Mouse (Mus musculus) Muller cell, postnatal 12 days (primary cell): ENCODE results near the gene Baz2b.
"Not testable (repeated sequence)": the region's sequence is repeated elsewhere in the genome, so short reads cannot be mapped to it uniquely, and the experiment has no call there.

Source experiments
- DNase-seq: peaks from one replicate; pipeline ENCODE4 v3.0.0-alpha.2; 2015; ENCODE audit errors: inconsistent ontology term

Gene Baz2b

DNA sequence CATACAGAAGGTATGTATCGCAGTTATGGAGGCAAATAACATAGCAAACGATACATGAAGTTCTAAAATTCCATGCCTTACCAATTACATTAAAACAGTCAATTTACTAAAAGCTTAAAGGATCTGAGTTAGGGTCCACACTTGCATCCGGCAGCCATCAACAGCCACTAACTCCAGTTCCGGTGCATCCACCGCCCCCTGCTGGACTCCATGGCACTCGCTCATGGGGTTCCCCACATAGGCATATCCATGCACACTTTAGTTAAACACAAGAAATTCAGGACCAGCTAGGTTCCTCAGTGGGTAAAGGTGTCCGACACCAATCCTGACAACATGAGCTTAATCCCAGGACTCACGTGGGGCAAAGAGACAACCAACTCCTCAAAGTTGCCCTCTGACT lies 9.0 kb downstream of the Baz2b start:
- DNase-seq: peak; percentile 30

DNA sequence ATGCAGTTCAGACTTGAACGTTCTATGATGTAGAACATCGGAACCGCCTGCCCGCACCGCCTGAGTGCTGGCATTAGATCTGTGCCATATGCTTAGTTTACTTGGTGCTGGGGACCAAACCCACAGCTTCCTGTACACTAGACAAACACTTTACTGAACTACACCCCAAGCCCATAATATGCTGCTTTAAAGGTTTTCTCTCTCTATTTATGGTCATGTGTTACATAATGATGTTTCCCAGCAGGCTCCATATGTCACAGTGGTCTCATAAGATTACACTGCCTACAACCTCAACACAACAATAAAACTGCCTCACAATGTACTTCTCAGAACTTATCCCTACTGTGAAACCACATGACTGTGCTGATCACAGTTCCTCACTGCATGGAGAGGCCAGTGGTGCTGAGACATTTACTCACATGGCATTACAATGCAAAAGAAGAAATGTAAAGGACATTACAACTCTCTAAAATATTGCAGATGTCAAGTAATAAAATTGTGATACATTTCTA lies 9.5 kb downstream of the Baz2b start:
- DNase-seq: no peak

DNA sequence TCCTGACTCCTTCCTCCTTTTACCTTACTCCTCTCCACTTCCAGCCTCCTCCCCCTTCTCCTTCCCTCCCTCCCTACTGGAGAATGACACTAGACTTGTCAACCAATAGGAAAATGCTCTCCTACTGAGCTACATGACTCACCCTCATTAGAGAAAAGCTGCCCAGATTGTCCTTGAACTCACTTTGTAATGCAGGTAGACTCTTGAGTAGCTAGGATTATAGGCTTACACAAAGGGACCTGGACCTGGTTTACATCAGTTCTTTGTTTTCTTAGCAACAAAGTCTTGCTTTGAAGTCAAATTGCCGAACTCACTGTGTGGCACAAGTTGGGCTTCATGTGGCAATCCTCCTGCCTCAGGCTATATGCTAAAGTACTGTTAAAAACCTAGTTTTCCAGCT lies 12.8 kb downstream of the Baz2b start:
- DNase-seq: no peak

DNA sequence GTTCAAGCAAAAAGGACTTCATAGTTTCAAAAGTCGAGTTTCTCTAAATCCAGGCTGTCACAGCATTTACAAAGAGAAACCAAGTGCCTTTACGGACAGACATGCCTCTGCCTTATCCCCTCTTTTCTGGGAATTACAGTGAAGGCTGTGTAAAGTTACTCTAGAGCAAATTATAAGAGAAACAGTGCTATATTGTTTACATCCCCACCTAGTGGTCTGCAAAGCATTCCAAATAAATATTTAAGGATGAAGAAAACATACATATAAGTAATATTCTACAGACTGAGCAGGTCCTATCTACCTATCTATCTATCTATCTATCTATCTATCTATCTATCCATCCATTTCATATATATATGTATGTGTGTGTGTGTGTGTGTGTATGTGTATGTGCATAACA lies 27.9 kb downstream of the Baz2b start:
- DNase-seq: no peak

DNA sequence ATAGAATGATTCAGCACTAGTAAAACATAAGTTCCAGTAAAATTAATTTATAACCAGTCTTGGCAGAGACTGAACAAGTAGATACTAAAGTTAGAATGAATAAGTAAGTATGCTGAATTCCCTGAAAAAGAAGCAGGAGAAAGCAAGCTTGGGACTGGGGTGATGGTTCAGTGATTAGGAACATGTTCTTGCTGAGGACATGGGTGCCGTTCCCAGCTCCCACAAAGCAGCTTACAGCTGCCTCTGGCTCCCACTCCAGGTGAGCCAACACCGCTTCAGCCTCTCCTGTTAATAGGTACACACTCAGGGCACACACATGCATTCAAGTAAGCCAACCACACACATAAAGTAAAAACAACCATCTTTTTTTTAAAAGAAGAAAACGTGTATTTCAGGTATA lies 32.1 kb downstream of the Baz2b start:
- DNase-seq: no peak

DNA sequence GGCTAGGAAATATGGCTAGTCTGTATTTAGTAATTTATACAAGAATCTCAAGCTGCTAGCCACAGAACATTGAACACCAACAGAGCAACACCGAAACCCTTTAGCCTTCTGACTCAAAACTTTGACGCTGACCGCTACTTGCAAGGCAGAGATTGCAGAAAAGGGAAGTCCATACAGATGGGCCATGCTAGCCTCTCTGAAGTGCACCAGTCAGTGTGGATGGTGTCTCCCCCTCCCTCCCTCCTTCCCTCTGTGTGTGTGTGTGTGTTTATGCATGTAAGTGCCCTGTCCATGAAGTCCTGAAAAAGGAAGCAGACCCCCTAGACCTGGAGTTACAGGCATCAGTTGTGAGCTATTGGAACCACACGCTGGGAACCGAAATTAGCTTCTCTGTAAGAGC lies 33.6 kb downstream of the Baz2b start:
- no peak for DNase-seq

DNA sequence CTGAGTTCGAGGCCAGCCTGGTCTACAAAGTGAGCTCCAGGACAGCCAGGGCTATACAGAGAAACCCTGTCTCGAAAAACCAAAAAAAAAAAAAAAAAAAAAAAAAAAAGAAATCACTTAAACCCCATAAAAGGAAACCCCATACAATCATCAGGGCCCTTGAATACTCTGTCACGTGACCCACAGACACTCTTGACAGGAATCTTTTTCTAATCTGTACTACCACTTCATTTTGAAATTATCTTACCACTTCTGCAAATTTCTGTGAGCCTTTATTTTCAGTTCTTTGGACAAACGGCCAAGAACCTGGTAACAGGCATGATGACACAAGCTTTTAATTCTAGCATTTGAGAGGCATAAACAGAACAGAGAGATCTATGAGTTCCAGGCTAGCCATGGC lies 34.6 kb downstream of the Baz2b start:
- DNase-seq: no peak

DNA sequence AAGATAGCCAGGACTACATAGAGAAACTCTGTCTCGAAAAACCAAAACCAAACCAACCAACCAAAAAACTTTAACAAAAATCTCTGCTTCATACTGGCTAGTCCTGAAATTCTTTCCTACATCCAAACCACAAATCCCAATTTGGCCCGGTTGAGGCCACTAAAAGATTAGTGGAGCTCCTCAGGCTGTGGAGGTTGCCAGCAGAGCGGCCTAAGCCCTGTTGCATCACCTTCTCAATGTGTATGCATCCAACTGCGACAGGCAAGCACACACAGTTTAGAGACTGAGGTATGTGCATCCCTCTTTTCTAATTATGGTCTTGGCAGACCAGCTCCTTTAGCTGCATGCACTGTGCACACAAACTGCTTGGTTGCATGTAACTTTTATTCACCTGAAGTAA lies 36.0 kb downstream of the Baz2b start:
- DNase-seq: peak; percentile 65

DNA sequence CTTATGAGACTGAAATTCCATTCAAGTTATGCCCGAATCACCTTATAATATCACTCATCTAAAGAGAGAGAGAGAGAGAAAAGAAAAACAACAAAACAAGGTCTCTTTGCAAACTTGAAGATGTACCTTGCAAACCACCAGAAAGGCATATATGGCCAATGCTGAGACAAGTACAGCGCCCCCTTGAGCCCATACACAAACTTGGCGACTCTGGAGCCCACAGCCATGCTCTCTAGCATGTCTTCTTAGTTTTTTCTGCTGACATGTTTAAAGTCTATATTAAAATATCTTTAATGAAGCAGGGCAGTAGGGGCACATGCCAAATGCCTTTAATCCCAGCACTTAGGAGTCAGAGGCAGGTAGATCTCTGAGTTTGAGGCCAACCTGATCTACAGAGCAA lies 36.4 kb downstream of the Baz2b start:
- no peak for DNase-seq

DNA sequence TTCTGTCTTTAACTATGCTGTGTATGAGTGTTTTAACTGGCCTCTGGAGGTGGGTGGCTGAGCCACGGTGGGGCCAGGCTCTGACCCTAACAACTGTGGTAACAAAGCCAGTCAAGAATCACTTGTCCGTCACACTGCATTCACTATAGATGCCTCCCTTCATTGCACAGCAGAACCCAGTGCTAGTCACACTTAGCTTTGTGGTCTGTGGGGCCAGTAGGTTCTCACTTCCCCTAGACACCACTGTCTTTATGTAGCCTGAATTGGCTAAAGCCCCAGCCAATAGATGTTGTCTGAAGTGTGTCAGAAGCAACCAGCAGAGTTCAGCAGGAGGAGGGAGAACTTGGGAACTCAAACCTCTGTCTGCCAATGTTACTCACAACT lies 37.1 kb downstream of the Baz2b start:
- peak; percentile 14 for DNase-seq

DNA sequence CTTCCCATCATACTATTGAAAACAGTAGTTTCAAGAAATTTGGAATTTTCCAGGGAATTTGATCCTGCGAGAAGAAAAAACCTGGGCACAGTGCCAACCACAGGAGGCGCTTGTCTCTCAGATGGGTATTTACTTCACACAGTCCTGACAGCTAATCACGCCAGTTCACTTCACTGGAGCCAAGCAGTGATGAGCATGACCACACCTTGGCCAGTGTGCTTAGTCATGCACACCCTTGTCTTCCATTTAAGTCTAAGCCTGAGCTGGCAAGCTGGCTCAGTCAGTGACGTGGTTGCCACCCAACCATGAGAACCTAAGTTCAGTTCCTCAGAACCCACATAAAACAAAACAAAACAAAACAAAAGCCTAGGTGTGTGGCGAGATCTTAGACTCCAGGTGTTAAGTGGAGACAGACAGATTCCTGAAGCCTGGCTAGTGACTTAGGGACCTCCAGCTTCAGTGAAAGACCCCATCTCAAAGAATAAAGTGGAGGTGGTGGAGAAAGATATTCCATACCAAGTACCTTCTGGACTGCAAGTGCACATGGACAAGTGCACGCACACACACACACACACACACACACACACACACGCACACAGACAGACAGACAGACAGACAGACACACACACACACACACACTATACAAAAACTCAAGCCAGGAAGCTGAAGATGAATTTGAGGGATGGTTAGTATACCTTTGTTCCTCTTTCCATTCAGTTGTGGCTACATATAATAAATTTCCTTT lies 37.7 kb downstream of the Baz2b start:
- DNase-seq: peak; percentile 70

DNA sequence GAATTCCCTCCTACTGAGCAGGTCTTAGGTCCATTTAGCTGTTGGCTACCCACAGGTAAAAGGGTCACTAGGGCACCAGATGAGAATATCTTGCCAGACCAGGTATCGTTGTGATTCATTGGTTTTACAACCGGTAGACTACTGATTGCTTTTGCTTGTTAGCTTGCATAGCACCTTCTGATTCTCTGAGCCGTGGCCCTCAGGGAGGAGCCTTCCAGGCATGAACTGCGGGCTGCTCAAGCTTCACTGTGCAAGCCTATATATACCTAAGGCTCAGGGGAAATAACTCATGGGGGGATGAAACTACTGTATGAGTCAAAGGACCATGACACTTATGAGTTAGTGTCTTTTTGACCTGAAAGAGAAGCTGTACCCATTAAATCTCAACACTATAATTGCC lies 42.8 kb downstream of the Baz2b start:
- no peak for DNase-seq

DNA sequence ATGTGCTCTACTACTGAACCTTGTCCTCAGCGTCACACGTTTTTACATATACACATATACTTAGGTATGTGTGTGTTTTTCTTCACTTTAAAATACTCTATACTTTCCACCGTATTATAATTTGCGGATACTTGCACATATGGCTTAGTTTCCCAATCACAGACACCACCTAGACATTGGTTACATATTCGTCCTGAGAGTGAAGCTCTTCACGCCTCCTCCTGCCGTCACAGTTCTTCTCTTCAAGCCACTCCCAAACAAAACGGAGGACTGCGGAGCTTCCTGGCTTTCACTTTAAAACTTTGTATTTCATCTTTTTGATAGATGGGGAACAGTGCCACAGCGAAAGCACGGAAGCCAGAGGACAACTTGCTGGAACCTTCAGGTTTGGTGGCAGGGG lies 44.0 kb downstream of the Baz2b start:
- no peak for DNase-seq

DNA sequence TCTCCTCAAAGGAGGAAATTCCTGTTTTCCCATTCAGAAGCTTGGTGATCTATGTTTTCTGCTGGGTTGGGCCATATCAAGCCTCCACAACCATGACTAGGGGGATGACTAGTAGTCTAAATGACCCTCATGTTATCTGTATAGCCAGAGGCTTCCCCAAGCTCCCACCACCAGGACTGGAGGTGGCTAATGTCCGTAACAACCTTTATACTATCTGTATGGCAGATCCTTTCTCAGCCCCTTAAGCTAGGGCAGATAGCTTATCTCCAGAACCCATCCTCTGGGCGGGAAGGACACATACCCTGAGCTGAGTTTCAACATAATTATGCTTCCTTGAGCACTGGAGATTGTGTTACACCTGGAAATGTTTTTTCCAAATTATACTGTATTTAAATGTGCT lies 45.9 kb downstream of the Baz2b start:
- no peak for DNase-seq

DNA sequence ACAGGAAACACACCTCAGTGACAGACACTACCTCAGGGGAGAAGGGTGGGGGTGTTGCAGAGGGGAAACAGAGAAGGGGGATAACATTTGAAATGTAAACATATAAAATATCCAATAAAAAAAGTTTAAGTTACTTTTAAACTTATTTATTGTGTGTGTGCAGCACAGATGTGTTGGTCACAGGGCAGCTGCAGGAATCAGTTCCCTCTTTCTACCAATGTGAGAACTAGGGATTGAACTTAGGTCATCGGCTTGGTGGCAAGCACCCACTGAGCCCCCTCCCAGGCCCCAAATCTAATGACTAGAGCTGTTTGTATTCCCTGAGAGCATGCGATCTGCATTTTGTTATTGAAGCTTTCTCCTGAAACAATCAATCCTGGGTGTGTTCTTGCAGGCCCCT lies 57.2 kb downstream of the Baz2b start:
- DNase-seq: no peak

DNA sequence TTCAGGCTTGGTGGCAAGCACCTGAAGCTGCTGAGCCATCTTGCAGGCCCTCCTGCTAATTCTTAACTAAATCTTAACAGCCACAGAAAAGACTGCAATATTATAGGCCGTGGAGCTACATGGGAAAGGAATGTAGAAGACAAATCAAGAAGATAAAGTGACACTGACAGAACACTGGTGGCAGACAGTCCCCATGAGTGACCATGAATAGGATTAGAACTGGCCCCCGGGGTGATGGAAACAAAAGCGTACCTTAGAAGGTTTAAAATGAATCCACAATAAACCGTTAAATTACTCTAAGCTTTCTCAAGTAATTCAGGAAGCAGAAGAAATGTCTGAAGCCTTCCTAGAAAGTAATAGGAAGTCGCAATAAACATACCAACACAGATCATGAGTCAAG lies 61.0 kb downstream of the Baz2b start:
- DNase-seq: no peak

DNA sequence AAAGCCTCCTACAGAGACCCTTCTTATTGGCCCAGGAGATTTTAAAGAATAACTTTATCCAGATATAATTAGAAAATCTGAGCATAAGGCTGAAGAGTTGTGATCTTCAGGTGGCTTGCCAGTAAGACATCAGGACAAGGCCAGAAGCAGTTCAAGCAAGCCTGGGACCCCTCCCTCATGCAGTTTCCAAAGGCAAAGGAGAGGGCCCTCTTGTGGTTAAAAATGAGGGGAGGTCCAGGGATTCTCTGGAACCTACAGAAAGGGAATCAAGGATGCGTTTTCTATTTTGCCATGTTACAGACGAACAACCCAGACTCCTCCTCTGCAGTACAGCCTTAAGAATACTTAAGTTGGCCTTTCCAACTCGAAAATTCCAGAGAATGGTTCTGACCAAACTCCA lies 62.2 kb downstream of the Baz2b start:
- DNase-seq: no peak

DNA sequence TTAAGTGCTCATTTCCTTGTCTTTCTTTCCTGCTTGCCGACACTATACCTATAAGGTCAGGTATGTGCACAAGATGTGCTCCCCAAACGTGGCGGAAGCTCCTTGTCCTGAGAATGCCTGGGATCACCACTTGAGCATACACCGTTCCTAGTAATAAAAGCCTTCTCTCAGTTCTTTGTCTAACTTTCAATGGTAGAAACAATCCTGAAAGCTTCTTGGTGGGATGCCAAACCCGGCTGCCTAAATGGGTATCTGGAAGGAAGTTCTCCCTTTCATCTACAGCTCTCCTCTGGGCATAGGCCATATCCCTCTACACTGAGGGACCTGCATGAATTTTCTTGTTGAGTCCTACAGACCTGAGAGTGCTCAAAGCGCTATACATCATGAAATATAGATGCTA lies 63.9 kb downstream of the Baz2b start:
- DNase-seq: peak; percentile 68

DNA sequence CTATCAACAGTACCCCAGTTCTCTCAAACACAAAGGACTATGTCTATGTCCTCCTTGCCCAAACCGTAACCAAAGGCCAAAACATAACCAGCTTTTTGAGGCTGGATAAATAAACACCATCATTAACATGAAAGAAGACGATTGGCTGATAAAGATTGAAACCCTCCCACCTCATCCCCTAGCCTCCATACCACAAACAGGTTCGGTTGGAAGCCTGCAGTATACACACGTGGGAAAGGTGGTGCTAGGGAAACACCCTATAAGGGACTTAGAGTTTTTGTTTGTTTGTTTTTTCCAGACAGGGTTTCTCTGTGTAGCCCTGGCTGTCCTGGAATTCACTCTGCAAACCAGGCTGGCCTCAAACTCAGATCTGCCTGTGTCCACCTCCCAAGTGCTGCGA lies 66.3 kb downstream of the Baz2b start:
- DNase-seq: no peak

DNA sequence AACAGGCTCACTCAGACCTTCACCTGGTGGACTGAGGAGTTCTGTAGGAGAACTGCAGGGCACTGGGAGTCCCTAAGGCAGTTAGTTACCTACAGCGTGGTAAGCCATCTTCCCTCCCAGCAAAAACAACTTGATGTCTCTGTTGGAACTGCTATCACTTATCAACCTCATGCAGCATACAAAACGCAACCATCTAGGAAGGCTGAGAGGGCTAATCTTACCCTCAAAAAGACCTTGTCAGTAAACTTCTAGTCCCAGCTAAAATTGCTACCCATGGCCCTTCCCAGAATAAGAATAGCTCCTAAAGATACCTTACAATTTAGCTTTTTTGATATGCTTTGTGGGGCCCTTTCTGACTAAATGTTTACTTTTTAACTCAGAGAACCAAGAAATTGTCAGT lies 67.4 kb downstream of the Baz2b start:
- no peak for DNase-seq

DNA sequence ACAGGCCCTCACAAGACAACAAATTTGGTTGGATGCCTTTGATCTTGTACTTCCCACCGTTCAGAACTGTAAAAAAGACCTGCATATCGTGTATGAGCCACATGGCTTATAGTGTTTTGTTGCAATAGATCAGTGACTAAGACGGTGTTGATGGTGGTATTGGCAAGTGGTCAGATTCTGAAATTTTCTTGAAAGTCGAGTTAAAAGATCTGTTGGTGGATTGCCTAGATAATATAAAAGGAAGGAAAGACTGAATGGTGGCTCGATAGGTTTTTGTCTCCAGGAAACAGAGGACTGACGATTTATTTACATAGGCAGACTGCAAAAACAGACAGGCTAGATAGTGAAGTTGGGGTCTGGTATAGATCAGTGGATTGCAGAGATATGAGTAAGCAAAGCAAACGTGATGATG lies 70.9 kb downstream of the Baz2b start:
- no peak for DNase-seq

DNA sequence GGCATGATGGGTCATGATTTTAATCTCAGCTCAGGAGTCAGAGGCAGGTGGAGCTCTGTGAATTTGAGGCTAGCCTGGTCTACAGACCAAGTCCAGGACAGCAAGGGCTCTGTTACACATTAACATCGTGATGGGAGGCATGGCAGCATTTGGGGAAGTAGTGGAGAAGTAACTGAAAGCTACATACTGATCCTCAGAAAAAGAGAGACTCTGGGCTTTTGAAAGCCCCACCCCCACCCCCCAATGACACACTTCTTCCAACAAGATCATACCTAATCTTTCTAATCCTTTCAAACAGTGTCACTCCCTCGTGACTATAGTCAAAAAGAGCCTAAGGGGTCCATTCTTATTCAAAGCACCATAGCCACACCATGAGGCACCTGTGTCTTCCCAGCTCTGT lies 73.8 kb downstream of the Baz2b start:
- no peak for DNase-seq

DNA sequence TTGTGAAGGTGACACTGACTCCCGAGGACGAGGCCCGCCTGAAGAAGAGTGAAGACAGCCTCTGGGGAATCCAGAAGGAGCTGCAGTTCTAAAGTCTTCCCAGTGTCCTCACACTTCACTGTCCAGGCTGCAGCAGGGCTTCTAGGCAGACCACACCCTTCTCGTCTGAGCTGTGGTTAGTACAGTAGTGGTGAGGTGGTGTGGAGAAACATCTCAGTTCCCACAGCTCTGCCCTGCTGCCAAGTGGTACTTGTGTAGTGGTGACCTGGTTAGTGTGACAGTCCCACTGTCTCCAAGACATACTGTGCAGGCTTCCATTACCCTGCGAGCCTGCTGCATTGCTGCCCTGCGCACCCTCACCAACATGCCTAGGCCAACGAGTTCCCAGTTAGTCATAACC lies 74.7 kb downstream of the Baz2b start:
- DNase-seq: not testable (repeated sequence)

DNA sequence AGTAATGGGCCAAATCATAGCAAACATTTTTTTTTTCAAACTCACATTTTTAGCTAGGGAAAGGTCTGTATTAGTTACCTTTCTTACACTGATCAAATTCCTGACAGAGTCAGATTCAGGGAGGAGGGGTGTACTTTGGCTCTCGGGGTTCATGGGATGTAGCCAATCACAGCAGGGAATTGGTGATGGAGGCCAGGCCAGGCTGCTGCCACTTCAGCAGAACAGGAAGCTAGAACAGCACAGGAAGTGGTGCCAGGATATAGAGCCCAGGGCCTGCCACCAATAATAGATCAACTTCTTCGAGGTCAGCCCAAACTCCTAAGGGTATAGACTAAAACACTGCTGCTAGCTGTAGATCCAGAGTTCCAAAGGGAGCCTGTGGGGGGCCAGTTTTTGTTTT lies 76.6 kb downstream of the Baz2b start:
- no peak for DNase-seq
